In genomic region chr7:4521231-4522003, GRCm38 (mm10) we compare ENCODE assay signal across 9 mouse cellular contexts. TPM values are rescaled to one million over a fixed set of nuclear protein-coding genes. Genes with fewer than 3 reads are reported as not detected.
DNase-seq lines count a peak whose midpoint lies in the region; ATAC-seq and TF ChIP-seq lines count a peak whose summit lies in the region.
"Had no signal": no experiment of that assay in that cellular context is flagged by ENCODE, and none has a peak within 500 bp of the region (broad histone marks: within the 10 kb centered on the region; RNA-seq: fewer than 3 reads in every experiment).

No protein-coding gene starts in this region.

- TF ChIP-seq POLR2A in cerebellum, adult 2 months (IDR thresholded peaks at IDR 0.05; ENCODE audit: borderline replicate concordance, insufficient read depth, low read length), result no peak

- H3K4me1 ChIP-seq in cerebellum, adult 2 months (ENCODE audit: control insufficient read depth, insufficient read depth, low read length), result no peaks in the 10 kb centered on the region
- H3K4me1 ChIP-seq in forebrain, embryonic 10.5 days, result peaks cover 28% of the 10 kb centered on the region
- peaks cover 13% of the 10 kb centered on the region for H3K4me1 ChIP-seq in neural tube, embryonic 13.5 days (replicated peaks)

- TF ChIP-seq CTCF in cerebellum, adult 2 months (IDR thresholded peaks at IDR 0.05; ENCODE audit: borderline replicate concordance, insufficient read depth, low read depth, low read length), result peak; percentile 3; the same call in 1 of the 2 replicates

- DNase-seq in cerebellum, adult 2 months, result no peak
- DNase-seq in cerebellum, adult 8-10 months, result no peak
- no peak for DNase-seq in forebrain, embryonic 10.5 days (ENCODE audit: extremely low spot score, low spot score)
- peak; percentile 41 for DNase-seq in induced T-regulatory cell, adult 2 months (ENCODE audit: low read depth)
- DNase-seq in left cerebral cortex, postnatal 10 days (ENCODE audit: extremely low spot score in 1 of 2, low spot score in 2 of 2), result no peak
- DNase-seq in urinary bladder, postnatal 36 days (ENCODE audit: low spot score in 2 of 2), result no peak
- no peak for DNase-seq in cerebellum, adult 11-12 months

- WGBS in cerebellum, adult 2 months, result 32% methylated on average over 32 of the region's 32 CpGs
- WGBS in forebrain, embryonic 10.5 days, result 32% methylated on average over 32 of the region's 32 CpGs
- WGBS in neural tube, embryonic 13.5 days, result 30% methylated on average over 32 of the region's 32 CpGs

- peak overlapping the region; percentile 53 for H3K4me2 ChIP-seq in neural tube, embryonic 13.5 days

- ATAC-seq in neural tube, embryonic 13.5 days (ENCODE audit: low read depth), result no peak

- no peak overlapping the region for H3K4me3 ChIP-seq in cerebellum, adult 2 months (replicated peaks; ENCODE audit: insufficient read depth, low read depth, low read length)
- peak overlapping the region; percentile 41 for H3K4me3 ChIP-seq in forebrain, embryonic 10.5 days
- H3K4me3 ChIP-seq in neural tube, embryonic 13.5 days, result peak overlapping the region; percentile 24

- no peaks in the 10 kb centered on the region for H3K36me3 ChIP-seq in forebrain, embryonic 10.5 days (replicated peaks)
- no peaks in the 10 kb centered on the region for H3K36me3 ChIP-seq in neural tube, embryonic 13.5 days

- intact Hi-C loops in left cerebral cortex, postnatal 10 days (cut with DNase I), result no loop called here

- peak overlapping the region; percentile 58 for H3K9ac ChIP-seq in neural tube, embryonic 13.5 days

- no peak overlapping the region for H3K27ac ChIP-seq in cerebellum, adult 2 months (ENCODE audit: insufficient read depth, low read length)
- no peak overlapping the region for H3K27ac ChIP-seq in forebrain, embryonic 10.5 days
- H3K27ac ChIP-seq in neural tube, embryonic 13.5 days (replicated peaks), result no peak overlapping the region

- H3K9me3 ChIP-seq in forebrain, embryonic 10.5 days, result no peaks in the 10 kb centered on the region
- H3K9me3 ChIP-seq in neural tube, embryonic 13.5 days, result no peaks in the 10 kb centered on the region

- no peaks in the 10 kb centered on the region for H3K27me3 ChIP-seq in cerebellum, adult 2 months (ENCODE audit: control insufficient read depth, insufficient read depth, low read length)
- H3K27me3 ChIP-seq in forebrain, embryonic 10.5 days (ENCODE audit: poor library complexity, severe bottlenecking), result peaks cover 34% of the 10 kb centered on the region
- H3K27me3 ChIP-seq in neural tube, embryonic 13.5 days, result peaks cover 16% of the 10 kb centered on the region

RNA-seq across cellular contexts. Expression of gene Tnni3, which starts 2.6 kb away (rescaled TPM):
- polyA plus RNA-seq in cerebellum, adult 2 months (2012; rRNA removed), result 5.4 and 9.5 TPM in 2 replicates
- 1.8 and 1.9 TPM in 2 replicates for polyA plus RNA-seq in forebrain, embryonic 10.5 days (2016; fragmentation: Nextera tagmentation; extraction: Ambion mirVana)
- 1.8 and 3.6 TPM in 2 replicates for polyA plus RNA-seq in neural tube, embryonic 13.5 days (2015; fragmentation: Nextera tagmentation; extraction: Ambion mirVana)
- not detected for total RNA-seq in left cerebral cortex, postnatal 10 days (2021)

RNA-seq across cellular contexts. Expression of gene Tnnt1, which starts 5.2 kb away (rescaled TPM):
- polyA plus RNA-seq in cerebellum, adult 2 months (2012; rRNA removed), result 2.9 and 6.7 TPM in 2 replicates
- 4.3 and 4.5 TPM in 2 replicates for polyA plus RNA-seq in forebrain, embryonic 10.5 days (2016; fragmentation: Nextera tagmentation; extraction: Ambion mirVana)
- 12.7 and 42.9 TPM in 2 replicates for polyA plus RNA-seq in neural tube, embryonic 13.5 days (2015; fragmentation: Nextera tagmentation; extraction: Ambion mirVana)
- total RNA-seq in left cerebral cortex, postnatal 10 days (2021), result 1 to 10 TPM; 2.0 to 3.1 TPM
- total RNA-seq: neutrophil, adult 5-6 weeks had no signal

RNA-seq across cellular contexts. Expression of gene Dnaaf3, which starts 10.8 kb away (rescaled TPM):
- polyA plus RNA-seq in cerebellum, adult 2 months (2012; rRNA removed), result 1.1 and 1.4 TPM in 2 replicates
- polyA plus RNA-seq in forebrain, embryonic 10.5 days (2016; fragmentation: Nextera tagmentation; extraction: Ambion mirVana), result 2.7 and 3.2 TPM in 2 replicates
- polyA plus RNA-seq in neural tube, embryonic 13.5 days (2015; fragmentation: Nextera tagmentation; extraction: Ambion mirVana), result 1.1 and 1.2 TPM in 2 replicates
- total RNA-seq in left cerebral cortex, postnatal 10 days (2021), result under 1 TPM; 0.51 to 0.69 TPM

RNA-seq across cellular contexts. Expression of gene Ppp1r12c, which starts 19.9 kb away (rescaled TPM):
- 111 and 120 TPM in 2 replicates for polyA plus RNA-seq in cerebellum, adult 2 months (2012; rRNA removed)
- 34.2 and 34.8 TPM in 2 replicates for polyA plus RNA-seq in forebrain, embryonic 10.5 days (2016; fragmentation: Nextera tagmentation; extraction: Ambion mirVana)
- polyA plus RNA-seq in neural tube, embryonic 13.5 days (2015; fragmentation: Nextera tagmentation; extraction: Ambion mirVana), result 46.0 and 48.4 TPM in 2 replicates
- total RNA-seq in left cerebral cortex, postnatal 10 days (2021), result 100 to 1,000 TPM; 114 to 123 TPM

RNA-seq across cellular contexts. Expression of gene Syt5, which starts 25.9 kb away (rescaled TPM):
- 16.9 and 19.0 TPM in 2 replicates for polyA plus RNA-seq in cerebellum, adult 2 months (2012; rRNA removed)
- polyA plus RNA-seq in forebrain, embryonic 10.5 days (2016; fragmentation: Nextera tagmentation; extraction: Ambion mirVana), result 4.9 and 6.7 TPM in 2 replicates
- polyA plus RNA-seq in neural tube, embryonic 13.5 days (2015; fragmentation: Nextera tagmentation; extraction: Ambion mirVana), result 53.6 and 60.5 TPM in 2 replicates
- 100 to 1,000 TPM; 251 to 253 TPM for total RNA-seq in left cerebral cortex, postnatal 10 days (2021)
- total RNA-seq: neutrophil, adult 5-6 weeks had no signal
